Mouse (Mus musculus) left cerebral cortex, adult 18-20 months (tissue): Measurements from ENCODE around the gene Atf6. TPM values are rescaled to one million over a fixed set of nuclear protein-coding genes. Genes with fewer than 3 reads are reported as not detected.

ENCODE experiments used
- DNase-seq, 2 experiments: peaks; one replicate each; pipeline ENCODE4 v3.0.0; 2021 to 2022; ENCODE audit warnings: low spot score in 2 of 2, mixed read lengths in 1 of 2
- total RNA-seq, 2 experiments: library from RNA; stranded (reverse); gene quantifications; 2 replicates each; pipeline ENCODE4 v1.2.3; 2021

Gene Atf6
- total RNA-seq, 2 experiments from 2014 or later = 47.1 to 50.7 TPM

DNA sequence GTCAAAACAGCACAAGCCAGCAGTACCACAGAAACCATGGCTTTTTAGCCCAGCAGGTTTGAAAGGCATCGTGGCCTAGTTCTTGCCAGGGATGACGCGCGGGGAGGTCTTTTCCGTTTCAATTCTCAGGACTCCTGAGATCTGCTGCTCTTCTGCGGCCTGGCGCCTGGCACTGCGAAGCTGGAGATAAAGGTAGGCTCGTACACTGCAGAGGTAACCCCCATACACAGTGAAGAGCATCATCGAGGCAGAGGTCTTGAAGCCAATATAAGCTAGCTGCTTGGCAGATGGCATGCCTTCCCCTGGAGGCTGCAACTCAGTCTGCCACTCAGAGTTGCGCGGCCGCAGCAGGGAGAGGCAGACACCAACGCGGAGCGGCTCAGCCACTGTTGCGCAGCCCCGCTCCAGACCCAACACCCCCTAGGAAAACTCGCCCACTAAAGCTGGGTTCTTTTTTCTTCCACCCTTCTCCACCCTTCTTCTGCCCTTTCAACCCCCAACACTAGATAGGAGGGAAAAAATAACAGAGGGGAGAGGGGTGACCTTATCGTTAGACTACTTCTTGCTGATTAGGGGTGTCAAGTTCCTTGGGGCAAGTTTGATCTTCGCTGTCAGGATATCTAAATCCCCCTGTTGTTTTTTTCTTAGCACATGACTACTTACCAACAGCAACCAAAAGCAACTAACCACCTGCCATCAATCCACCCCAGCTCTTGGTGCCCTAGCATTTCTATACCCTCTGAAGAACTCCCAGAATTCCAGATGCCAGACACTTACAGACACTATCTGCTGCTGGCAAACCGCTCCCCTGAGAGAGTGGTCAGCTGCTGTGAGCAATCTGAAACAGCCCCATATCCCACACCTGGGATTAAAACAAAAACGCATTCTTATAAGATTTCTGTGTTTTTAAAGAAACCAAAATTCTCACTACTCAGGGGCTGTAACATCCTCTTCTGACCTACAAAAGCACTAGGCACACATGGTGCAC is 16.6 kb downstream of the Atf6 start:
- DNase-seq = no peak

DNA sequence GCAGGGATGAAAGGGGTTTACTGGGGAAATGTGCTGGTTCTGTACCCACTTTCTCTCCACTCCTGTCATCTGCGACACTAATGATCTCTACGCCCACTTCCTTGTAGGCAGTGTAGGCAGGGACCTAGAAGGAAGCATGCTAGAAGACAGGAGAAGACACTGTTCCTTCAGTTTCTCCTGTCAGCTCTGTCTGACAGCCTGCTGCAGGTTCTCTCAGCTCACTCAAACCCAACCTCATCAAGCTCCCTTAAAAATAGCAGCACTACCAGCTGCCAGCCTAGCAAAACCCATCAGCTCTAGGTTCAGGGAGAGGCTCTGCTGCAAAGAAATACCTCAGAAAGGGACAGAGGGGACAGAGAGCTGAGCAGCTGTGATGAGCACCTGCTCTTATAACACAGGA is 17.6 kb downstream of the Atf6 start:
- DNase-seq = no peak

DNA sequence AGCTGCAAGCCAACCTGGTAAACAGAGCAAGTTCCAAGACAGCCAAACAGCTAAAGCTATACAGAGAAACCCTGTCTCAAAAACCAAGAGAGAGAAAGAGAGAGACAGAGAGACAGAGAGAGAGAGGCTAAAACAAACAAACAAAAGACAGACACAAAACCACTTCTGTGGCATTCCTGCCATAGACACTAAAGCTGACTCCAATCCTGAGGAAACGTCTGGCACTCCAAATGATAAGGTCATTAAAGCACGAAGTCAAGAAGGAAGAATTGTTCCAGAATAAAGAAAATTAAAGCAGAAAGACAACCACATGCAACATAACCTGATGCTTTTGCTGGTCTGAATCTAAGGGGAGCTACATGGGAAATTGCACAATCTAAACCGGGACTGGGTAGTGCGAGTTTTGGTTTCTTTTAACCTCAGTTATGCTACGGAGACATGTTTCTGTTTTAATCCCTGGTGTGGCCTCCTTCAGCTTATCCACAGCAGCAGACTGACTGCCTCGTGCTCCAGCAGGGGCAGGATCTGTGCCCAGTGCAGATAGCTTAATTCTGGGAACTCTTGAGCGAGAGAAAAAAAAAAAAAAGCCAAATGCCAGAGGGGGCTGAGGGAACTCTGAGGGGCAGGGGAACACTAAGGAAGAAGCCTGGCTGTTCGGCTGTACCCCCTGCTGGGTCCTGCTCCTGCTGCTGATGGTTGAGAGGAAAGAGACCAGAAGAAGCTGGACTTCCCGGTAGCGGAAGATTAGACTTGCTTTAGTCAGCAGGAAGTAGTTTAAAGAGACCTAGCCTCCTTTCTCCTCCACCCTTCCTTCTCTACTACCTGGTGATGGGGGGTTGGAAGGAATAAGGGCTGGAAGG is 21.9 kb downstream of the Atf6 start:
- no peak for DNase-seq

DNA sequence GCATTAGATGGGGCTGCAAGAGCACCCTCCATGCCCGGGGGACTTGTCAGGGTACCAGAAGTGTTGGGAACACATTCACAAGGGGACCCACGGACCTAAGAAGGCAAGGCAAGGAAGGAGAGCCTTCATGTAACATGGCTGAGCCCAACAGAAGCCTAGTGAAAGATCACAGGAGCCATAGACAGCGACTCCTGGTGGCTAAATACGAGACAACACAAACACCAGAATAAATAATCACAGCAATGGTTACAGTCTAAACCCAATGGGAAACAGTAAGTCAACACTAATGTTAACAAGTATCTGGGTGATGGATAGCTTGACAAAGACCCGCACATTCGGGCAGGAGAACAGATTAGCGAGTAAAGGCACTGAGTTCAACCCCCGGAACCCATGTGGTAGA is 23.2 kb downstream of the Atf6 start:
- DNase-seq = no peak

DNA sequence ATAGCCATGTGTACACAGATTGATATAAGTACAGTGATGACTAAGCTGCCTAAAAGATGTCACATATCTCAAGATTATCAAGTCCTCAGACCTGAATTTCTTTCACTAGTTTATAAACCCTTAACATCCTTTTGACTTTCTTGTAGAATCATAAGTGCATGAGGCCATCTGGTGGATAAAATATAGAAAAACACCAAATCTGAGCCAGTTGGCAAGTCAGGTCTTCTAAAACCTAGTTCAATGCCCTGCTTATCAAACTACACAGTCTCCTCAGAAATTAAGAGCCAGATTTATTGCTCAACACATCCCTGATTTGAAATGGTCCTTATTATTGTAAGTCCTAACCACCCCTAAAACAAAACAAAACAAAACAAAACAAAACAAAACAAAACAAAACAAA is 27.9 kb downstream of the Atf6 start:
- no peak for DNase-seq

DNA sequence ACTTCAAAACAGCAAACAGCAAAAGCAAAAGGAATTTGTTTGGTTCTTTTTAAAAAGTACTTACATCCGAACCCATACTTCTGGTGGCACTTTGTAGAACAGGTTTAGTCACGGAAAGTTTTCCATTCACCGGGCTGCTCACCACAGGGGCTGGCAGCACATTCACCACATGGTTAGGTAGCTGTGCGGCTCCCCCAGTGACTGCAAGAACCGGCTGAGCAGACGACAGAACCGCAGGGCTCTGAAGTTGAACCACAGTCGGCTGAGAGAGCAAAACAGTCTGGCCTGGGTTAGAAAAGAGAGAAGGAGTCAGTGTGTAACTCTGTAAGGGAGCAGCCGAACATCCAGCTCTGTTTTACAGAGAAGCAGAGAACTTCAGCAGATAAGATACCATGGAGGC is 32.8 kb downstream of the Atf6 start:
- DNase-seq = no peak

DNA sequence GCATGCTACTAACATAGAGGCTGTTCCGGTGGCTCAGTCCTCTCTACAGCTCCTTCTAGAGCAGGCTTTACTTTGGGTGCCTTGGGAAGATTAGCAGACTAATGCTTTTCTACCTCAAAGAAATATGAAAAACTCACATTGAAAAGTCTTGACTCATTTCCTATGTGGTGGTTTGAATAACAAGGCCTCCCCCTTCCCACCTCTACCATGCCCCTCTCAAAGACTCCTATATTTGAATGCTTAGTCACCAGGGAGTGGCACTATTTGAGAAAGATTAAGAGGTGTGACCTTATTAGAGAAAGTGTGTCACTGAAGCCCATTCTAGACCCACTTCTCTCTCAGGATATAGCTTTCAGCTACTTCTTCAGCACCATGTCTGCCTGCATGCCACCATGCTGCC is 37.8 kb downstream of the Atf6 start:
- DNase-seq = no peak

DNA sequence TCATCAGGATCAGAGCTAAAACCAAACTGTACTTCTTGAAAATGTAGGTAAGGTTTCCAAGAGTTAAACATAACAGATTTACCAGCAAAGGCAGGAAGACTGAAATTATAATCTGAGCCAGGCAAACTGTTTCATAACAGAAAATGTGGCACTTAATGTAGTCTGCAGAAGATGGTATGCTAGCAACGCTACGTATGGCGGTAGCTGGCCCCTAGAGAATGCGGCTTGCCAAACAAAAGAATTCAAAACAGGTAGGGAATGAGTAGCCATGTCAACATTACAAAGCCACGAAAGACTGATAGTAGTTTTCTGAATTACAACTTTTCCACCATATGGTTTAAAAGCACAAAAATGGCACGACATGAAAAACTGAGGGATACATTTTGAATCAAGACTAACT is 38.2 kb downstream of the Atf6 start:
- DNase-seq = no peak

DNA sequence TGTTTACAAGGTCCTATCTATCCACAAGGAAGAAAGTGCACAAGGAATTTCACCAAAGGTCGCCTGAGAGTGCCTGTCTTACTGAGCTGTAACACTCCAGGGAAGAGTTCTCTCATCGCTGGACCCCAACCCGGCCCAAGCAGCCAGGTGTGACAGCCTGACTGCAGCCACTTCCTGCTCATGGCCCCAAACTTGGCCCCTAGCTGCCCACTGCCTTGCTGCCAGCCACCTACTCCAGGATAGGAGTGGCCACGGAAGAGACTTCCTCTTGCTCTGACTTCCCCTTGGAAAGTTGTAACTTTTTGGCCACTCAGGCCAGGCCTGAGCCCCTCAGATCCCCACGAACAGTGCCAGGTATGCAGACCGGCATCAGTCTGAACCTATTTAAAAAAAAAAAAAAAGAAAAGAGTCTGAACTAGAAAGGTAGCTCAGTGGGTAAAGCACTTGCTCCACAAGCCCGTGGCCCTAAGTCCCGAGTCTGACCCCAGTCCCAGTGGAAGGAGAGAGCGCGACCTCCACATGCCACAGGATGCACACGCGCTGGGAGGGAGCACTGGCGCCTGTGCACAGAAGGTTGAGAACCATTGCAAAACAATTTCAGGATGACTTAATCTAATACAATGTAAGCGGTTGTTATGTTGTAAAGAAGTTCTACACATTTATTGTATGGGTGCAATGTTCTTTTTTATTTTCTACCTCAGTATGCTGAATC is 47.3 kb downstream of the Atf6 start:
- no peak for DNase-seq

DNA sequence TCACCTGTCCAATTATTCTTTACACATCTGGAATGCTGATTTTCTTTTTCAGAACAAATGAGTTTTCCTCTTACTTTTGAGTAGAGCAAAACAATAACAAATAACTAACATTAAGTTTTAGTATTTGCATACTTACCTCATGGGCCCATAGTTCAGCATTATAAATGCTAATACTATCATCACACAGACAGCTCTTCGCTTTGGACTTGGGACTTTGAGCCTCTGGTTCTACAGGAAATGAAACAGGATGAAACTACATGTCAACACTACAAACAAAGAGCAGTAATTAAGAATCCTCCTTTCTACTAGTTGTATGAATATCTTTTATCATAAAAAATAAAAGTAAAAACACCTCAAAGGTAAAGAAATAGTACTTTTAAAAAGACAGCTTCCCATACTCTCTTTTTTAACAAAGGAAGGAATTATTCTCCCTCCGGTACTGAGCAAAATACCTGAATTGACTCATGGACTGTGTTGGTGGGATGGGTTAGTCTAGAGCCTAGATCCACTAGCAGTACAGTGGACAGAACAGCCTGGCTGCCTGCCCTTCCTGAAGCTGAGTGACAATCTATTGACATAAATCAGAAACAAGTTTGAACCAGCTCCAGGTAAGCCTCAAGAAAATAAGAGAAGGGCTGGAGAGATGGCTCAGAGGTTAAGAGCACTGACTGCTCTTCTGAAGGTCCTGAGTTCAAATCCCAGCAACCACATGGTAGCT is 52.1 kb downstream of the Atf6 start:
- DNase-seq = no peak

DNA sequence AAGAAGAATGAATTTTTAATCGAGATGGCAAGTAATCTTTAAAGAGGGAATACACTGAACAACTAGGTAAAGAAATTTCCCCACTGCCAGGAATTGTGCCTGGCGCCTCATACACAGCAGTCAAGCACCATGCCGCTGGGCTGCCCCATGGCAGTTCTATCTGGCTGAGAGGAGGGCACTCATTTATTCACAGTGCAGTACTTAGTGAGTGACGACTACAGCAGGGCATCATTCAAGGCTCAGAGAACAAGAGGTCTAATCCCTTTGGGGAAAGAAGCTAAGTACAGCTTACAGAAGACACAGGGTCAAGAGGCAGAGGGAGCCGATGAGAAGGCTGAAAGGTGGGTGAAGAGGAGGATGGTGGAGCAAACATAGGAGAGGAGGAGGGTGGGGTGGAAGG is 54.7 kb downstream of the Atf6 start:
- DNase-seq = no peak

DNA sequence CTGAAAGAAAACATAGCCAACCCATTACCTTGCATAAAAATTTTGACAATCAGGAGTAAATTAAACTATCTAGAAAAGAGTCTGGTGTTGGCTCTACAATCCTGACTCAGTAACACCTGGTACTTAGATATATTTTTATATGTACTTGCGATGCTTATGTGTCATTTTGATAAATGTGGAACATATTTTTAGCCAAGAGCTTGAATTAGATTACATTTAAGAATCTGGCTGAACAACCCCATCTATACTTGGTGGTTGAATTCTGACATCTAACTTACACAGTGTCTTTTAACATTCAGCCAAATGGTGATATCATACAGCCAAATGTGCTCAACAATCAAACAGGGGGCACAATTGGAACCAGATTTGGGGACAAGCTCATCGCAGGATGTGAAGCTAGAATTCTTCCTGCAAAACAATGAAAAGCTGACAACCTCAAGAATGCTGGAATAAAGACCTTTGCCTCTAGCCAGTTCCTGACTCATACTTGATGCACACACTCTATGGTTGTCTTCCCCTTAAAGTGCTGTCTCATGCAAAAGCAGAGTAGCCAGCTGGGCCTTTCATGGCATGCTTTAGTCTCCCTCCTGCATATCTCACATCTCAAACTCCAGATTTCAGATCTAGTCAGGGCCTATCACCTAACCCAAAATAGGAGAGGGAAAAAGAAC is 59.8 kb downstream of the Atf6 start:
- peak in 1 of 2 experiments; percentile 17 for DNase-seq

DNA sequence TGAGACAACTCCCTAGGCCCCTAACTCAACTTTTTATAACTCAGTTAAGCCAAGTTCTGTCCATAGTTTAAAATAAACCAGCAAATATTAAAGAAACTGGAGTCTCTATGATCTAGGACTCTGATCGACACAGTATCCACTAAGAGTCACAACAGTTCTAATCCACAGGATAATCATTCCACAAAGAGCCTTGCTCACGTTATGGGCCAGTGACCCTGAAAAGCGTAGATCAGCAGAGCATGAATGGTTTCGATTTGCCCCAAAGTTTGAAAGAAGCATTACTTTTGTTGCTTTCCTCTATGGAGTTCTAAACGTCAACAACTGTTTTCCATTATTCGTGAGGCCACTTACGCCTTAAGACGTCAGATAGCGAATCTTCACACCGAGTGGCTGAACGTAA is 62.9 kb downstream of the Atf6 start:
- no peak for DNase-seq

DNA sequence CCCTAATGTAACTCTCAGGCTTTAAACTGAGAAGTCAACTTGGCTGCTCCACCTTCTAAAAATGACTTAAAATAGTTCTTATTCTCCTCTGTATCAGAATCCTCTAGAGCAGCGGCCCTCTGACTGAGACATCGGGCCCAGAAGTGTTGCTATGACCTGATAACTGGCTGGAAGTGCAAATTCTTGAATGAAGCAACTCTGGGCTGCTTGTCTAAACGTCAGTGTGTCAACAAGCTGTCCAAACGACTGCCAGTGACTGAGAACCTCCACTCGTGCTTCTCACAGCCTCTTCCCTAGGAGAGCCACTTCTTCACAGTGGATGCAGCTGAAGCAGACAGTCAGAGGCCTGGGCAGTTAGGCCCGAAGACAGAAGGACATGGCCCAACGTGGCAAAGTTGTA is 64.9 kb downstream of the Atf6 start:
- no peak for DNase-seq

DNA sequence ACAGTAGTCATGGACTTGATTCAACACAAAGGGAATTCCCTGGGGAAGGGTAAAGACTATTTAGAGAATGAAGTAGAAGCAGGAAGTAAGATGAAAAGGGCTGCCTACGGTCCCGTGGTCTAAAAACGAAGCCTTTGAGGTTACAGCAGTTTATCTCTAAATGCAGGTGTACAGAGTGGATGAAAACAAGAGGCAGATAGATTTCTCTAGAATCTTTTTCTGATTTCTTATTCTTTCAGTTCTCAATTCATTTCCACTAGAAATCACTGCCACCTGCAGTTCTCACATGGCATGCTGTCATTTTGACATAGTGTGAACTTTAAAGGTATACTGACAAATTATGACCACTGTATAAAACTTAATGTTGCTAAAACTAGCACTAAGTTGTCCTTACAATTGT is 66.9 kb downstream of the Atf6 start:
- DNase-seq = no peak

DNA sequence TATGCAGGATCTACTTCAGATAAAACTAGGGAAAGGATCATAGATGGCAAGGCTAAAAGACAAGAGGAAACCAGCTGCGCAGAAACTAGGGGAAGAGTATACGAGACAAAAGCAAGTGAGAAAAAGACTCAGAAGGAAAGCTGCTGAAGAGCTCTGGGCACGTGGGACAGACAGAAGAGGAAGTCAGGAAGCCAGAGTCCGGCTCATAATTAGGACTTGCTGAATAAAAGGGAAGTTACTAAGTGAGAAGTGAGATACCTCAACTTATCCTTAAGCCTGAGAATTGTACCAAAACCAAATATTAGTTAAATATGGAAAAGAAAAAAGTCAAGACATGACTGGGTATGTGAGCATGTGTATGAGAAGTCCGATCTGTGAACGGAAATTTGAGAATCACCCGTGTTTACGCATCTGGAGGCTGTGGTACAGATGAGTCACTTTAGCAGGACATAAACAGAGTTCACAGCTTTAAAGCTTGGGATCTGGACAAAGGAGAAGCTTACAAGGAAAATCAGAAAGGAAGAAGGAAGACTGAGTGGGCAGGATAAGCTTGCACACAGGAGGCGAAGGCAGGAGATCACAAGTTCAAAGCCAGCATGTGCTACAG is 71.7 kb downstream of the Atf6 start:
- no peak for DNase-seq

DNA sequence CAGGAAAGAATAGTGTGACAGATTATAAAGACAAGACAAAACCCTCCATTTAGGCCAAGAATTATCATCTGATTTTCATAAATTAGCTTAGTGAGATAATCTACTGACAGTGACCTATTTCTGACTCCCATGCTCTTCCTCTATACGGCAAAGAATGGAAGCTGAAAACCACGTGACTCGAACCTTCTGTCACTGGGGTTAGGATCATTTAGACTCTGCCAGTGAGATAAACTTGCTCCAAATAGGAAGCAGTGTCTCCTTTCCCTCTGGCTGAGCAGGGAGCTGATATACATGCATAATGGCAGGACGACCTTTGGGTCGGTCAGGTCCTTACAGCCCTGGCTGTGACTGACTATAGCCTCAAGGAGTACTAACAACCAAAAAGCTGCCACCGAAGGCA is 76.0 kb downstream of the Atf6 start:
- no peak for DNase-seq

DNA sequence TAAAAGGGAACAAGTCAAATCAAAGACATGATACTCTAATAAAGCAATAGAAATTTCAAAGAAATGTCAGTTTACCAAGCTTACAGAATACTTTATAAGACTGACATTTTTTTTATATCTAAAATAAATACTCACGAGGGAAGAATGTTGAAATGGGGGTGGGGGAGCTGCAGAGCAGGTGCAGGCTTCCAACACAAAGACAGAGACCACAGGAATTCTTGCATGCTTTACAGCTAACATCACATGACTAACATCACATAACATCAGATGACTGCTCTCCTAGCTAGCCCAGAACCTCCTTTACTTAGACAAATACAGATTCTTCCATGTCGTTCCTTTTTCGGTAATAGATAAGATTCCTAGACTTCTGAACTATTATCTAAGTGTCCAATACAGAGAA is 76.6 kb downstream of the Atf6 start:
- no peak for DNase-seq

DNA sequence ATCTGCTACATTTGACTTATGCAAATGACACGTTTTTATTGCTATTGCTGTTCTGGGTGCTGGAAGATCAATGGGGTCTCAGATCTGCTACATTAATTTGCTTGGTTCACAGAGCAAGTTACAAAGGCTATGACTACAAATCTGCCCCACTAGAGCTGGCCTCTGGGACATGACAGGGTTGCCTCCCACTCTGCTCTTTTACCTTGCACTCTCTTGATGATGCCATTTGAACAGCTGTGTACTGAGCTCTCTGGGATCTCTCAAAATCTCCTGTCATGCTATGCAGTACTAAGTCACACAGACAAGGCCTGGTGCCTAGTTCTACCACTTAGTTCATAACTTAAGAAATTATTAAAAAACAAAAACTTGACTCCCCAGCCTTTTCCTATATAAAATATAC is 79.9 kb downstream of the Atf6 start:
- DNase-seq = no peak
